Mouse (Mus musculus) brain, embryonic 14.5 days (tissue): ENCODE results near the gene D13Ertd608e. TPM values are rescaled to one million over a fixed set of nuclear protein-coding genes. Genes with fewer than 3 reads are reported as not detected.
"Not testable (repeated sequence)": the region's sequence is repeated elsewhere in the genome, so short reads cannot be mapped to it uniquely, and the experiment has no call there.

Source experiments
- DNase-seq: peaks from one replicate; pipeline ENCODE4 v3.0.0-alpha.2; 2011; ENCODE audit warnings: low read depth
- CTCF ChIP-seq: fragments of 200-500 bp; IDR thresholded peaks from 2 replicates; pipeline ENCODE4 v1.5.1; 2012; ENCODE audit warnings: inconsistent platforms, mild to moderate bottlenecking, moderate library complexity, borderline replicate concordance; ENCODE audit not compliant: insufficient read depth, insufficient read length; ENCODE audit errors: extremely low read depth
- POLR2A ChIP-seq: fragments of 200-500 bp; IDR thresholded peaks from 2 replicates; pipeline ENCODE4 v1.6.1; 2012; ENCODE audit warnings: mild to moderate bottlenecking, inconsistent platforms, borderline replicate concordance; ENCODE audit not compliant: poor library complexity, insufficient read depth, insufficient read length, severe bottlenecking; ENCODE audit errors: extremely low read depth
- polyA plus RNA-seq: library from polyadenylated mRNA; depleted of rRNA; stranded (reverse); fragments of >200 nt; gene quantifications from 2 replicates; pipeline ENCODE4 v1.2.3, GENCODE M21; 2012; rRNA removed

The D13Ertd608e gene
- not detected in 2 replicates for polyA plus RNA-seq

DNA sequence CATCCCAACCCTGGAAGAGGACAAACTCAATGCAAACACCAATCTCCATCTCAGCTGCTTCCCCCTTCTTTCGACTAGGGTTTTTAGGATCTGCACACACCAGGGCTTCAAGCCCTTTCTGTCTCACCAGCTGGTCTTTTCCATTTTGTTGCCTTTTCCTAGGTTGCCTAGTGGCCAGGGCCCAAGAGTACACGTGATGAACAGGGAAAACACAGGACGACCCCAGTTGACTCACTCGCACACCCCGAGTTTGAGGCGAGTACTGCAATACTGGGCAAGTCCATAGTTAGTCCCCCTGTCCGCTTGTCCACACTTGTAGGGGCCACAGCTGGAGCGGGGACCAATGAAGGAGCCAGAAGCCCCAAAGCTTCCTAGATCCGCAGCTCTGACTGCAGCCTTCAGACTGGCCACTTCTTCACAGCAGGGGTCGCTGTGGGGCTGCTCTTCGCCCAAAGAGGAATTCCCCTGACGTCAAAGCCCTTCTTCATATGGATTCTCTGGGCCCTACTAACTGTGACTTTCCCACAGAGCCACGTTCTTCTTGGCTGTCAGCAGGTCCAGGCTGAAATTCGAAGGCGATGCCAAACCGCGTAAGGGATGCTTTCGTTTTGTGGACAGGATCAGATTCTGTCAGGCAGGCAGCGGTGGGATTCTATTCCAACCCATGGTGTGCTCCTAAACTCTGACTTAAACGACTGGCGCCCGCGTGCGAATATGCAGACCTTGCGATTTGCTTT lies at the start of gene D13Ertd608e:
Gene D13Ertd608e, plus strand, starts transcription at position 687 of the 737 bp plus-strand sequence.
- DNase-seq = peak; percentile 52
- peak; percentile 35; the same call in 1 of the 2 replicates for TF ChIP-seq CTCF

DNA sequence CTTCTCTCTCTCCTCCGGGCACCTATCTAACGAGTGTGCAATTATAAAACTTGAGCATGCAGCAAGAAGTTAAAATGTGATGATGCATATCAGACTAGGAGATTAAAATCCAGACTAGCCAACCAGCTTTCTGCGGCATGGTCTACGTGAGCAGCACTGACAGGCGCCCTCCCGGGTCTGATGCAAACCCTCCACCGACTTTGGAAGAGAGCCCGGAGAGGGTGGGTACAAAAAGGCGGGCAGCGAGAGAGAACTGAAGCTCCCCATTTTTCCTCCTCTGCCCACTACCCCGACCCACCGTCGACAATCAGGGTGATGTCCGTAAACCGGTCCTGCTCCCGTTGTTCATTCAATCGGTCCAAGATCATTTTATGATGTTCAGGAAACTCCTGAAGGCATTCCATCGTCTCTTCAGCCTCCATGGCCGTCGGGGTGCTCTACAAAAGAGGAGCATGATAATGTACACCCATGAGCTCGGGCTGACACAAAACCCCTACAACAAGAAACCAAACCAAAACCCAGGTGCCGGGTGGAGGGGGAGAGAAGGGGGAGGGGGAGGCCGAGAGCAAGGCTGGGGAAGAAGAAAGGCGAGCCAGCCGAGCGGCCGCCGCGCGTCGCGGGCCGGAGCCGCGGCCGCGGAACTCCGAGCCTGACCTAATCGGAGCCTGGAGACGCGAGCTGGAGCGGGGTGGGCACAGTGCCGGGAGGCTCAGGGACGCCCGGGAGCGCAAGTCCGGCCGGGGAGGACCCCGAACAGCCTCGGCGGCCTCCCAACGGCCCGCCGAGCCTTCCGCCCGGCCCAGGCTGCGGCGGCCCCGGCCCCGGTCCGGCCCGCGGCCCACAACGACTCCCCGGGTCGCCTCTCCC lies 45.7 kb upstream of the D13Ertd608e start:
- TF ChIP-seq POLR2A = peak; percentile 50; the same call in 1 of the 2 replicates
- no peak for TF ChIP-seq CTCF
- peak; percentile 90 for DNase-seq

DNA sequence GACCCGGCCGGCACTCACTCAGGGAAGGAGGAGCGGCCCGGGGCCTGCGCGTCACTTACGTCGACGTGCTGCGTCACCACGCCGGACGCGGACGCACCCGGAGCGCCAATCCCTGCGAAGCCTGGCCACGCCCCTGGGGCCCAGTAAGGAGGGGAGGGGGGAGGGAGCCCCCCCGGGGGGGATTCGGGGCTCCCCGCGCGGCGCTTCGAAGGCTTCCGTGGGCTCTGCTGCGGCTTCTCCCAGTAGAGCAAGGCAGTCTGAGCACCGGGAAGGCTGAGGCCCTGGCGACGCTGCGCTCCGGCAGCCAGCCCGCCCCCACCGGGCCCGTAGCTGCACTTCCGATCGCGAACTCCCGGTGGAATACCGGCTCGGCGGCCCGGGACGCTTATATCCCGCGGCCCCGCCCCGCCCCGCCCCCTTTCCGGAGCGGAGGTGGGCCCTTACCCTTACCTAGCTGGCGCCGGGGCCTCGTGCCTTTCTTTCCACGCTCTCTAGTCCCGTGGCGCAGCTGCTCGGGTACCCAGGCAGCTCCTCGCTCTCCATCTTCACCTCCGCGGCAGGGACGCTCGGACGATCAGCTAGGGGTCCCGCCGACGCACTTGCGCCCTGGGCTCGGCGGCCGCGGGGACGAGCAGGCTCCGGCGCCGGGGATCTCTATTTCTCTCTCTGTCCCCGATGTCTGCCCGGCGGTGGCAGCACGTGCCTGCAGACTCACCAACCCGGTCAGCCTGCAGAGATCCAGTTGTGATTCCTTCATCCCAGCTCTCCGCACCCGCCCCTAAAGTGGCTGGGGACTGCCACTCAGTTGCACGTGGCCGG lies 44.8 kb upstream of the D13Ertd608e start, which contains the start of gene Zfp131:
Gene Zfp131, minus strand, starts transcription at position 129 of the 819 bp plus-strand sequence.
- peak; percentile 99 for DNase-seq
- TF ChIP-seq POLR2A = peak; percentile 55; the same call in 1 of the 2 replicates
- TF ChIP-seq CTCF = no peak

DNA sequence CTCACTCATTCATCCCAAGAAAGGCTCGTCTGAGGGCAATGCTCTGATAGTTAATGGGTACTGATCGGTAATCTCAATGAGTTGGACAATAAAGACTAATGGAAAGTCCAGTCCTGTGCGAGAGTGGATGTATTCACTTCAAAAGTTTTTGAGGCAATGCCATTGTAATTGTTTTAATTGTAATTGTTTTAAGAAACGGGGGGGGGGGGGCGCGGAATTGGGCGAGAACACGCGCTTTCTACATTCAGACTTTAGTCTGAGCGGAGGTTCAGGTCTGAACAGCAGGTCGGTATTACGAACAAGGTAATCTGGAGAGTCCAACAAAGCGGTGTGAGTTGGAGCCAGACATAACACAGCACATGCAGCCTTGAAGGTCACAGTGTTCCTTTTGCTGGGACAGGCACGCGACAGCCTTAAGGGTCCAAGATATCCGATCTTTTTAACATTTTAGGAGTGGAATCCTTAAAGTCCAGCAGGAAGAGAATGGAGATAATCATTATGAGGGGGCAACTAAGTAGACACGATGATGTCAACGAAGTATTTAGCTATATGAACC lies 44.1 kb upstream of the D13Ertd608e start:
- TF ChIP-seq POLR2A (no peak), CTCF (no peak)
- peak; percentile 49 for DNase-seq

DNA sequence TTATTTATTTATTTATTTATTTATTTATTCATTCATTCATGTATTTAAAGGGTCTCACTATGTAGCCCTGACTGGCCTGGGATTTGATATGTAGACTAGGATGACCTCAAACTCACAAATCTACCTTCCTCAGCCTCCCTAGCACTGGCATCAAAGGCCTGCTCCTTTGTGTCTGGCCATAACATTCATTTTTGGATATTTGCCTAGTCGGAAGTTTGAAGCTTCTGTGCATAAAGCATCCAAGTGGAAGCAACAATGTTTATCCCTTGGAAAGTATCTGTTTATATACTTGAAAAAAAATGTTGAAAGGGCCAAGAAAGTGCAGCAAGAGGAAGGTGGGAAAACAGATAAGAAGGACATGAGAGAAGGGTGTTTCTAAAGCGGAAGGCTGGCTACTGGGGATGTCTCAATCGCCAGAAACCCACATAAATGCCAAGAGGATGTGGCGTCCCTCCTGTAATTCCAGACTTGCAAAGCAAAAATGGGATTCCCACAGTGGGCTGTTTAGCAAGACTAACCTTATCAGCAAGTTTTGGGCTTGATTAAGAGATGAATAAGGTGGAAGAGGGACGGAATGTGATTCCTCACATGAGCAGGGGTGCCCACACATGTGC lies 42.9 kb upstream of the D13Ertd608e start:
- no peak for DNase-seq
- TF ChIP-seq POLR2A (no peak), CTCF (no peak)

DNA sequence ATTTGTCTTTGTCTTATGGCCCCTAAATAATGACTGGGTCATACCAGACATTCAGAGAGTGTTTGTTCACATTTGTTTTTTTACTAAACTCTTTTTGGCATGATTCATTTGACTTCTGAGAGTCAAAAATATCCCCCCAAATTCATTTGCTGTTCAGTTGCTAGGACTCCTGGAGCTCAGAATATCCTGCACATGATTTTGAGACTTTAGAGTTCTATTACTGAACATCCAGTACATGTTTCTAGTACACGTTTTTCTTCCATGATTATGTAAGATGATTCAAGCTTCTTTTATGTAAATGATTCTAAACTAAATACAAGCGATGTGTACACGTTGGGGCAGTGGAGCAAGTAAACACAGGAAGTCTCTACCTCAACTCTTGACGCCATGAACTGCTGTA lies 38.1 kb upstream of the D13Ertd608e start:
- no peak for DNase-seq
- no peak for TF ChIP-seq CTCF

DNA sequence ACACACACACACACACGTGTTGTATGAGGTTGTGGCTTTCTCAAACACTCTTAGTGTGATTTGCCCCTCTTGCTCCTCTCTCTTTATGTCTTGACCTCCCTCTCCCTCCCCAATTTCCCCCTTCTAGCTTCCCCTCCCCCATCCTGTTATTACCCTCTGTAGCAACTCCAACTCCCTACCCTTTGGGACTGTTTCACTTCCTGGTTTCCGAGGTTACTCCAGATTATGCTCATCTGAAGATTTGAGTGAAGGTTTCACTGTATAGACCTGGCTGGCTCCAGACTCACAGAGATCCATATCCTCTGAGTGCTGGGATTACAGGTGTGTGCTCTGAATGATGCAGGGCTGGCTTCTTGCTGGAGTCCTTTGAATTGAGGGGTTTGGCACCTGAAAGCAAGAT lies 26.9 kb upstream of the D13Ertd608e start:
- no peak for DNase-seq
- TF ChIP-seq POLR2A (no peak), CTCF (no peak)

DNA sequence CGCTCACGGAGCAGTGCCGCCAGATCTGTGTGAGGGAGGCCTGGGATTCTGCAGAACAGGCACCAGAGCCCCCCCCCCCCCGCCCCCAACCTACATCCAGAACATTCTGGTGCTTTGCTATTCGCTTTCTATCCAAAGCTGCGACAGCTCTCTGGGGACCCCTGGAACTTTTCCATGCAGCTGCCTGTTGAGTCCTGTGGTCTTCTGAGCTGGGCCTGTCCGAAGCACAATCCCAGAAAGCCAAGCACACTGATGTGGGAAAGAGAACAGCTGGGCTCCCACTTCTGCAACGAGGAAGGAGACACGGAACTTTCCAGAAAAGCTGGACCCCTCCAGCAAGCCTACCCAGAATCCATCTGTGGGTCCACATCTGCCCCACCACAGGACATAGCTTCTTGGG lies 25.8 kb upstream of the D13Ertd608e start:
- TF ChIP-seq CTCF (no peak), POLR2A (no peak)
- DNase-seq = no peak

DNA sequence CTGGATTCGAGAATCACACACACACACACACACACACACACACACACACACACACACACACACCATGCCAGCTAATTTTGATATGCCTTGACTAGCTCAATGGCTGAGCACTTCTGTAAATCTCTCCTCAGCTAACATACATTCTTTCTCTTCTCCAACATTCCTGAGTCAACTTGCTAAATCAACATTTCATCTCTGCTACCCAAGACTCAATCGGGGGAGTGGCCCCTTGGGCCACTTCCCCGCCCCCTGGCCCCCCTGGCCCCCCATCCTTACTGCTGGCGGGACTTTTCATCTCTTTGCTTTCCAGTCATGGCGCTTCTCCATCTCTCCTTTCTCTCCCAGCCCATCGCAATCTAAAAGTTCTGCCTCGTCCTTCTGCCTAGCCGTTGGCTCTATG lies 19.0 kb upstream of the D13Ertd608e start:
- no peak for TF ChIP-seq CTCF
- no peak for TF ChIP-seq POLR2A
- DNase-seq = no peak

DNA sequence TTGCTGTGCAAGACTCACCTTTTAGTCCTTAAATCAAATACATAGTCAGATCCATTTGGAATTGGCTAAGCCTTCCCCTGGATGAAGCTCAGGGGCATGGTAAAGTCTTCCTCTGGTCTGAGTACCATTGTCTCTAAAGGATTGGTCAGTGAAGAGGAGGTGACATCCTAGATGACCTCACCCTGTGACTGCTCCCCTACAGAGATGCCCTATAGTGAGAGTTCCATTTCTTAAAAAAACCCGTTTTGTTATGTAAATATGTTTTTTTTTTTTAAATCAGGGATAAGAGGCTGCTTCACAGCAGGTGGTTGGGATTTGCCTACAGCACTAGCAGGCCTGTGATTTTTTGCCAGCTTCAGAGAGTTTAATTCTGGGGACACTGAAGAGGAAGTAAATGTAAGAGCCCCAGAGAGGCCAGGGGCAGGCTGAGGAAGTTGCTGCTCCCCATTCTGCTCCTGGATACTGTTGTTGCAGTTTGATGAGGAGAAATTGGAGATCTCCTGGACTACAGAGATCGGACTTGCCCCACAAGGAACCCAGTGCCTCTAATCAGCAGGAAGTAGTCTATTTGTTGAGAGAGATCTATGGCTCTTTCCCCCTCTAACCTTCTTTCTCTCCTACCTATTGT lies 18.1 kb upstream of the D13Ertd608e start:
- TF ChIP-seq POLR2A = no peak
- no peak for TF ChIP-seq CTCF
- peak; percentile 30 for DNase-seq

DNA sequence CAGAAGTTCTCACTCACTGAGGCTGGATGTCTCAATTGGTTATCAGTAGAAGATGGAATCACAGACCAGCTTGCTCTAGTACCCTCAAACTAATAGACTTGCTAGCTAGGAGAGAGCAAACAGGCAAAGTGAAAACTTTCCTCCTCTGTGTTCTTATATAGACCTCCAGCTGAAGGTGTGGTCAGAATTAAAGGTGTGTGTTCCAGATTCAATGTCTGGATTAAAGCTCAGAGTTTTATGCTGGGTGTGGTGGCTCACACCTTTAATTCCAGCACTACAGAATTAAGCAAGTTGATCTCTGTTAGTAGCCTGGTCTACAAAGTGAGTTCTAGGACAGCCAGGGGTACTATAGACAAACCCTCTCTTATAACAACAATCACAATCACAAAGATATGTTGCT lies 5.7 kb upstream of the D13Ertd608e start, which contains the start of gene AF067063:
Gene AF067063, minus strand, starts transcription at position 101 of the 400 bp plus-strand sequence.
- DNase-seq = not testable (repeated sequence)
